Mouse (Mus musculus): ENCODE measurements around the gene Agbl1.
"Not testable (repeated sequence)": the region's sequence is repeated elsewhere in the genome, so short reads cannot be mapped to it uniquely, and the experiment has no call there.

GRCm38 (mm10) chr7:76244839-76245238 is 15.2 kb downstream of the Agbl1 start:
- TF ChIP-seq CTCF (IDR thresholded peaks at IDR 0.05; ENCODE audit: control insufficient read depth, insufficient read depth, insufficient replicate concordance, low read depth, low read length); POLR2A (IDR thresholded peaks at IDR 0.05; ENCODE audit: control insufficient read depth, low read depth, low read length): not testable (repeated sequence)

All from testis, adult 2 months (tissue).